ENCODE assay signal across 1 mouse cellular context in the genomic region with DNA sequence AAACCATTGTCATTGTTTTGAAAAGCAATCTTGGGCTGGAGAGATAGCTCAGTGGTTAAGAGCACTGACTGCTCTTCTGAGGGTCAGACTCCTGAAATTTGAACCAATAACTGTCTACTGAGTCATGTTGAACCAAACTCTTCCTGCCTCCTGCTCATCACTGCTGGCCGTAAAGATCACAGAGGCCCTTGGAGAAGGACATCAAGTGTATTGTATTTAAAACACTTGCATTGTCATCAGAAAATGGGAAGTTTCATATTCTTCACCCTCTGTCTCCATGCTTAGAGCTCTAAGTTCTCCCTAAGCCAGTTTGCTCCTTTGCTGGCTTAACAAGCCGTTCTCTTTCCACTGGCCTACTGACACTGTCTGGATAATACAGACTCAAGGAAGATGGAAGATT.
TF ChIP-seq lines count a peak whose summit lies in the region.

No protein-coding gene starts in this region.

TF ChIP-seq in myocyte, 11 proteins besides CTCF, POLR2A, EP300 and RAD21 (continued from another document):
- no peak for TF ChIP-seq REST (IDR thresholded peaks at IDR 0.05; ENCODE audit: insufficient read depth, insufficient read length)
- no peak for TF ChIP-seq TCF12 (IDR thresholded peaks at IDR 0.05; ENCODE audit: insufficient read depth, poor library complexity, severe bottlenecking)
- TF ChIP-seq MYOD1 (IDR thresholded peaks at IDR 0.05; ENCODE audit: control insufficient read depth in 1 of 3, insufficient read length in 2 of 3, low read depth in 2 of 3): no peak
- TF ChIP-seq CEBPB (IDR thresholded peaks at IDR 0.05; ENCODE audit: insufficient read depth, poor library complexity, severe bottlenecking): no peak
- TF ChIP-seq USF1 (IDR thresholded peaks at IDR 0.05; ENCODE audit: low read depth): no peak
- no peak for TF ChIP-seq POLR2AphosphoS2 (IDR thresholded peaks at IDR 0.05; ENCODE audit: insufficient read length, low read depth)
- no peak for TF ChIP-seq MAX (IDR thresholded peaks at IDR 0.05; ENCODE audit: low read depth)
- TF ChIP-seq SRF (IDR thresholded peaks at IDR 0.05; ENCODE audit: control insufficient read depth, insufficient read length, low read depth): no peak
TF ChIP-seq in myocyte: peak in this region for 0.
